Mouse (Mus musculus): ENCODE data around the gene Elf1. TPM values are rescaled to one million over a fixed set of nuclear protein-coding genes. Genes with fewer than 3 reads are reported as not detected.

Gene Elf1
- polyA plus RNA-seq, 1 experiment from 2014 or later = 8.3 TPM

GRCm38 (mm10) chr14:79564784-79565183 lies 83.8 kb downstream of the Elf1 start:
- 65% methylated on average over 6 of the region's 6 CpGs for WGBS

GRCm38 (mm10) chr14:79573482-79574191 lies 92.6 kb downstream of the Elf1 start:
- no peak overlapping the region for H3K4me3 ChIP-seq (ENCODE audit: low read depth, low read length)
- WGBS = 93% methylated on average over 13 of the region's 13 CpGs
- ATAC-seq (ENCODE audit: low FRiP score) (no peak), DNase-seq (ENCODE audit: low spot score, missing footprints) (no peak)
- no peak overlapping the region for H3K4me2 ChIP-seq
- H3K36me3 ChIP-seq (ENCODE audit: control insufficient read depth, insufficient read depth, low read length) = no peaks in the 10 kb centered on the region; the same call in 1 of the 2 replicates
- no peaks in the 10 kb centered on the region for H3K9me3 ChIP-seq (ENCODE audit: control insufficient read depth, low read length)
- H3K4me1 ChIP-seq (ENCODE audit: control insufficient read depth, insufficient read depth, low read length) = no peaks in the 10 kb centered on the region
- H3K27ac ChIP-seq (ENCODE audit: low read depth, low read length) = no peak overlapping the region
- H3K9ac ChIP-seq (ENCODE audit: low read length) = no peak overlapping the region
- no peaks in the 10 kb centered on the region for H3K27me3 ChIP-seq (ENCODE audit: control insufficient read depth, insufficient read depth, low read length)

More at GRCm38 (mm10) chr14:79564784-79565183, 83.8 kb downstream of the Elf1 start:
- DNase-seq (ENCODE audit: low spot score, missing footprints) = no peak
- Histone ChIP-seq H3K4me2 (no peak overlapping the region), H3K4me1 (ENCODE audit: control insufficient read depth, insufficient read depth, low read length) (no peaks in the 10 kb centered on the region), H3K27me3 (ENCODE audit: control insufficient read depth, insufficient read depth, low read length) (no peaks in the 10 kb centered on the region), H3K27ac (ENCODE audit: low read depth, low read length) (no peak overlapping the region), H3K4me3 (ENCODE audit: low read depth, low read length) (no peak overlapping the region), H3K9ac (ENCODE audit: low read length) (no peak overlapping the region), H3K9me3 (ENCODE audit: control insufficient read depth, low read length) (no peaks in the 10 kb centered on the region), H3K36me3 (ENCODE audit: control insufficient read depth, insufficient read depth, low read length) (no peaks in the 10 kb centered on the region)
- ATAC-seq (ENCODE audit: low FRiP score) = no peak

GRCm38 (mm10) chr14:79574361-79574760 lies 93.4 kb downstream of the Elf1 start:
- Histone ChIP-seq H3K9ac (ENCODE audit: low read length) (no peak overlapping the region), H3K9me3 (ENCODE audit: control insufficient read depth, low read length) (no peaks in the 10 kb centered on the region), H3K27me3 (ENCODE audit: control insufficient read depth, insufficient read depth, low read length) (no peaks in the 10 kb centered on the region), H3K27ac (ENCODE audit: low read depth, low read length) (no peak overlapping the region), H3K4me1 (ENCODE audit: control insufficient read depth, insufficient read depth, low read length) (no peaks in the 10 kb centered on the region), H3K4me3 (ENCODE audit: low read depth, low read length) (no peak overlapping the region), H3K36me3 (ENCODE audit: control insufficient read depth, insufficient read depth, low read length) (no peaks in the 10 kb centered on the region; the same call in 1 of the 2 replicates), H3K4me2 (no peak overlapping the region)
- DNase-seq (ENCODE audit: low spot score, missing footprints) = no peak
- WGBS = 91% methylated on average over 1 of the region's 1 CpGs
- no peak for ATAC-seq (ENCODE audit: low FRiP score)

GRCm38 (mm10) chr14:79583526-79584245 lies 102.7 kb downstream of the Elf1 start:
- ATAC-seq (ENCODE audit: low FRiP score) = no peak
- peaks cover 7% of the 10 kb centered on the region for H3K4me1 ChIP-seq (ENCODE audit: control insufficient read depth, insufficient read depth, low read length)

GRCm38 (mm10) chr14:79586499-79587138 lies 105.6 kb downstream of the Elf1 start:
- ATAC-seq (ENCODE audit: low FRiP score) (no peak), DNase-seq (ENCODE audit: low spot score, missing footprints) (peak; percentile 85)
- peak overlapping the region; percentile 79 for H3K27ac ChIP-seq (ENCODE audit: low read depth, low read length)
- H3K4me1 ChIP-seq (ENCODE audit: control insufficient read depth, insufficient read depth, low read length) = peaks cover 11% of the 10 kb centered on the region
- H3K4me2 ChIP-seq = peak overlapping the region; percentile 84
- 37% methylated on average over 16 of the region's 16 CpGs for WGBS
- no peaks in the 10 kb centered on the region for H3K36me3 ChIP-seq (ENCODE audit: control insufficient read depth, insufficient read depth, low read length)
- H3K9me3 ChIP-seq (ENCODE audit: control insufficient read depth, low read length) = no peaks in the 10 kb centered on the region
- peak overlapping the region; percentile 67 for H3K4me3 ChIP-seq (ENCODE audit: low read depth, low read length)
- H3K9ac ChIP-seq (ENCODE audit: low read length) = peak overlapping the region; percentile 78
- H3K27me3 ChIP-seq (ENCODE audit: control insufficient read depth, insufficient read depth, low read length) = no peaks in the 10 kb centered on the region

More at GRCm38 (mm10) chr14:79583526-79584245, 102.7 kb downstream of the Elf1 start:
- Histone ChIP-seq H3K4me3 (ENCODE audit: low read depth, low read length) (no peak overlapping the region), H3K9ac (ENCODE audit: low read length) (no peak overlapping the region), H3K27me3 (ENCODE audit: control insufficient read depth, insufficient read depth, low read length) (no peaks in the 10 kb centered on the region), H3K36me3 (ENCODE audit: control insufficient read depth, insufficient read depth, low read length) (no peaks in the 10 kb centered on the region), H3K27ac (ENCODE audit: low read depth, low read length) (no peak overlapping the region), H3K9me3 (ENCODE audit: control insufficient read depth, low read length) (no peaks in the 10 kb centered on the region), H3K4me2 (no peak overlapping the region)
- WGBS = 77% methylated on average over 5 of the region's 5 CpGs
- DNase-seq (ENCODE audit: low spot score, missing footprints) = no peak

- under 1% methylated on average over 59 of the region's 60 CpGs for WGBS
- ATAC-seq (ENCODE audit: low FRiP score) = peak; percentile 99
- H3K4me3 ChIP-seq (ENCODE audit: low read depth, low read length) = peak within 1 kb of the TSS; percentile 67
- peak within 1 kb of the TSS; percentile 78 for H3K9ac ChIP-seq (ENCODE audit: low read length)
- peak within 1 kb of the TSS; percentile 79 for H3K27ac ChIP-seq (ENCODE audit: low read depth, low read length)
- H3K4me1 ChIP-seq (ENCODE audit: control insufficient read depth, insufficient read depth, low read length) = peaks cover 11% of the 10 kb centered on the region
- H3K9me3 ChIP-seq (ENCODE audit: control insufficient read depth, low read length) = no peaks in the 10 kb centered on the region
- no peaks in the 10 kb centered on the region for H3K27me3 ChIP-seq (ENCODE audit: control insufficient read depth, insufficient read depth, low read length)
- no peaks in the 10 kb centered on the region for H3K36me3 ChIP-seq (ENCODE audit: control insufficient read depth, insufficient read depth, low read length)
- peak within 1 kb of the TSS; percentile 84 for H3K4me2 ChIP-seq
- DNase-seq (ENCODE audit: low spot score, missing footprints) = peak; percentile 99
These were observed 106.3 kb downstream of the Elf1 start, which contains the start of gene Sugt1 for GRCm38 (mm10) chr14:79587139-79587851. Gene Sugt1, plus strand, starts transcription at chr14:79587691.

- peak overlapping the region; percentile 78 for H3K9ac ChIP-seq (ENCODE audit: low read length)
- H3K27me3 ChIP-seq (ENCODE audit: control insufficient read depth, insufficient read depth, low read length) = no peaks in the 10 kb centered on the region
- 0 out of 2 replicates have a peak overlapping the region, but pooled peaks have one; percentile 40 for H3K27ac ChIP-seq (ENCODE audit: low read depth, low read length)
- WGBS = under 1% methylated on average over 9 of the region's 9 CpGs
- ATAC-seq (ENCODE audit: low FRiP score) (peak; percentile 38), DNase-seq (ENCODE audit: low spot score, missing footprints) (no peak)
- no peaks in the 10 kb centered on the region for H3K36me3 ChIP-seq (ENCODE audit: control insufficient read depth, insufficient read depth, low read length)
- H3K4me3 ChIP-seq (ENCODE audit: low read depth, low read length) = peak overlapping the region; percentile 67
- peaks cover 11% of the 10 kb centered on the region for H3K4me1 ChIP-seq (ENCODE audit: control insufficient read depth, insufficient read depth, low read length)
- peak overlapping the region; percentile 84 for H3K4me2 ChIP-seq
- H3K9me3 ChIP-seq (ENCODE audit: control insufficient read depth, low read length) = no peaks in the 10 kb centered on the region
These were observed 106.8 kb downstream of the Elf1 start for GRCm38 (mm10) chr14:79587852-79588229.

- WGBS = 91% methylated on average over 9 of the region's 9 CpGs
- DNase-seq (ENCODE audit: low spot score, missing footprints) (no peak), ATAC-seq (ENCODE audit: low FRiP score) (no peak)
- Histone ChIP-seq H3K4me1 (ENCODE audit: control insufficient read depth, insufficient read depth, low read length) (peaks cover 11% of the 10 kb centered on the region), H3K4me3 (ENCODE audit: low read depth, low read length) (peak overlapping the region; percentile 67), H3K27me3 (ENCODE audit: control insufficient read depth, insufficient read depth, low read length) (no peaks in the 10 kb centered on the region), H3K9me3 (ENCODE audit: control insufficient read depth, low read length) (no peaks in the 10 kb centered on the region), H3K9ac (ENCODE audit: low read length) (peak overlapping the region; percentile 22; the same call in 1 of the 2 replicates), H3K36me3 (ENCODE audit: control insufficient read depth, insufficient read depth, low read length) (no peaks in the 10 kb centered on the region), H3K27ac (ENCODE audit: low read depth, low read length) (no peak overlapping the region), H3K4me2 (peak overlapping the region; percentile 84)
These were observed 107.5 kb downstream of the Elf1 start for GRCm38 (mm10) chr14:79588534-79588951.
